In genomic region chr2:33432877-33433276, GRCm38 (mm10) we compare ENCODE assay signal across 8 mouse cellular contexts. TPM values are rescaled to one million over a fixed set of nuclear protein-coding genes. Genes with fewer than 3 reads are reported as not detected.
DNase-seq lines count a peak whose midpoint lies in the region; ATAC-seq lines count a peak whose summit lies in the region.

No protein-coding gene starts in this region.

- H3K9ac ChIP-seq in hindbrain, embryonic 11.5 days (ENCODE audit: low read depth, low read length) = no peak overlapping the region
- H3K9ac ChIP-seq in hindbrain, embryonic 13.5 days = no peak overlapping the region

- peak; percentile 60 for DNase-seq in hindbrain, embryonic 11.5 days (ENCODE audit: low spot score)
- peak; percentile 86 for DNase-seq in 416B (ENCODE audit: low read depth)
- DNase-seq in MN1 (ENCODE audit: low spot score) = peak; percentile 71
- DNase-seq in large intestine, adult 2 months (ENCODE audit: low read depth, low spot score) = peak; percentile 46
- DNase-seq in right cerebral cortex, postnatal 10 days (ENCODE audit: low spot score in 2 of 2) = peak; percentile 69 to 72
- DNase-seq in ovary, postnatal 36 days (ENCODE audit: low spot score) = no peak

- H3K4me1 ChIP-seq in hindbrain, embryonic 11.5 days (replicated peaks; ENCODE audit: control insufficient read depth, insufficient read depth, low read length) = no peaks in the 10 kb centered on the region; the same call in 1 of the 2 replicates
- peaks cover 49% of the 10 kb centered on the region for H3K4me1 ChIP-seq in hindbrain, embryonic 13.5 days (replicated peaks)

- no peak overlapping the region for H3K27ac ChIP-seq in hindbrain, embryonic 11.5 days (ENCODE audit: low read depth, low read length)
- H3K27ac ChIP-seq in hindbrain, embryonic 13.5 days = no peak overlapping the region

- no peaks in the 10 kb centered on the region for H3K27me3 ChIP-seq in hindbrain, embryonic 11.5 days (ENCODE audit: control insufficient read depth, insufficient read depth, low read length)
- H3K27me3 ChIP-seq in hindbrain, embryonic 13.5 days = 0 out of 2 replicates have a peak, but pooled peaks cover 5% of the 10 kb centered on the region

- ATAC-seq in hindbrain, embryonic 11.5 days (ENCODE audit: low FRiP score) = no peak
- ATAC-seq in hindbrain, embryonic 13.5 days (ENCODE audit: low FRiP score) = no peak
- peak; percentile 34 for ATAC-seq in common myeloid progenitor, adult 5-6 weeks (replicated peaks; ENCODE audit: low read depth, poor library complexity, severe bottlenecking)

- H3K36me3 ChIP-seq in hindbrain, embryonic 11.5 days (ENCODE audit: control insufficient read depth, insufficient read depth, low read length) = no peaks in the 10 kb centered on the region
- 0 out of 2 replicates have a peak, but pooled peaks cover 5% of the 10 kb centered on the region for H3K36me3 ChIP-seq in hindbrain, embryonic 13.5 days

- H3K4me2 ChIP-seq in hindbrain, embryonic 11.5 days (replicated peaks; ENCODE audit: low read depth, low read length) = no peak overlapping the region
- H3K4me2 ChIP-seq in hindbrain, embryonic 13.5 days = no peak overlapping the region

- H3K9me3 ChIP-seq in hindbrain, embryonic 11.5 days (ENCODE audit: control insufficient read depth, low read length) = no peaks in the 10 kb centered on the region
- H3K9me3 ChIP-seq in hindbrain, embryonic 13.5 days = no peaks in the 10 kb centered on the region

- H3K4me3 ChIP-seq in hindbrain, embryonic 11.5 days (ENCODE audit: low read depth, low read length) = no peak overlapping the region
- no peak overlapping the region for H3K4me3 ChIP-seq in hindbrain, embryonic 13.5 days

- 50% methylated on average over 5 of the region's 5 CpGs for WGBS in hindbrain, embryonic 11.5 days
- WGBS in hindbrain, embryonic 13.5 days = 64% methylated on average over 5 of the region's 5 CpGs
- WGBS in large intestine, adult 2 months = 49% methylated on average over 5 of the region's 5 CpGs

RNA-seq across cellular contexts. Expression of gene Zbtb34, which starts 1.8 kb away (rescaled TPM):
- 8.0 and 8.5 TPM in 2 replicates for polyA plus RNA-seq in hindbrain, embryonic 11.5 days (2014; fragmentation: Nextera tagmentation; extraction: Ambion mirVana)
- 7.2 and 9.2 TPM in 2 replicates for polyA plus RNA-seq in hindbrain, embryonic 13.5 days (2015; fragmentation: Nextera tagmentation; extraction: Ambion mirVana)
- 10.3 and 11.8 TPM in 2 replicates for total RNA-seq in common myeloid progenitor, adult 5-6 weeks (2017)
- polyA plus RNA-seq in large intestine, adult 2 months (2012; rRNA removed) = 2.9 and 5.2 TPM in 2 replicates

RNA-seq across cellular contexts. Expression of gene Zbtb43, which starts 35.5 kb away (rescaled TPM):
- 24.8 and 31.2 TPM in 2 replicates for polyA plus RNA-seq in hindbrain, embryonic 11.5 days (2014; fragmentation: Nextera tagmentation; extraction: Ambion mirVana)
- polyA plus RNA-seq in hindbrain, embryonic 13.5 days (2015; fragmentation: Nextera tagmentation; extraction: Ambion mirVana) = 27.7 and 28.2 TPM in 2 replicates
- 9.0 and 18.2 TPM in 2 replicates for total RNA-seq in common myeloid progenitor, adult 5-6 weeks (2017)
- 6.3 and 11.7 TPM in 2 replicates for polyA plus RNA-seq in large intestine, adult 2 months (2012; rRNA removed)
